Mouse (Mus musculus) kidney, adult 2 months (tissue): ENCODE measurements around the gene Oscar. TPM values are rescaled to one million over a fixed set of nuclear protein-coding genes. Genes with fewer than 3 reads are reported as not detected.

ENCODE experiments used
- DNase-seq: peaks from one replicate; pipeline ENCODE4 v3.0.0; 2021
- H3K27ac ChIP-seq: fragments of 200-500 bp; 2 replicates; pipeline ENCODE4 v1.5.1; 2012; ENCODE audit warnings: low read depth, low read length, control low read depth, inconsistent platforms; ENCODE audit not compliant: insufficient read depth
- H3K27me3 ChIP-seq: fragments of 200-500 bp; replicated peaks from 2 replicates; pipeline ENCODE4 v1.6.1; 2012; ENCODE audit warnings: mild to moderate bottlenecking, moderate library complexity, low read length, inconsistent platforms; ENCODE audit not compliant: control insufficient read depth, insufficient read depth
- H3K36me3 ChIP-seq: fragments of 200-500 bp; 2 replicates; pipeline ENCODE4 v1.6.1; 2012; ENCODE audit warnings: mild to moderate bottlenecking, moderate library complexity, low read length, inconsistent platforms; ENCODE audit not compliant: control insufficient read depth, insufficient read depth
- H3K4me1 ChIP-seq: fragments of 200-500 bp; 2 replicates; pipeline ENCODE4 v1.6.1; 2011; ENCODE audit warnings: low read length; ENCODE audit not compliant: control insufficient read depth, insufficient read depth
- H3K4me3 ChIP-seq: fragments of 200-500 bp; 2 replicates; pipeline ENCODE4 v1.5.1; 2011; ENCODE audit warnings: mild to moderate bottlenecking, low read depth, low read length, control low read depth; ENCODE audit not compliant: insufficient read depth
- CTCF ChIP-seq: fragments of 200-500 bp; conservative IDR thresholded peaks from 2 replicates; pipeline ENCODE4 v1.5.1; 2011; ENCODE audit warnings: low read depth, mild to moderate bottlenecking, control low read depth, low read length, moderate library complexity, mixed read lengths; ENCODE audit not compliant: insufficient read depth, insufficient read length
- POLR2A ChIP-seq: fragments of 200-500 bp; IDR thresholded peaks from one replicate; pipeline ENCODE4 v1.6.1; 2011; ENCODE audit warnings: low read depth, low read length, control low read depth
- WGBS: fragments of 180-500 bp; shearing (Covaris S2); methylation state at CpG from one replicate; pipeline ENCODE4 v1.1.7; 2018; 5-methylcytosine and 5-hydroxymethylcytosine counted together
- polyA plus RNA-seq: library from polyadenylated mRNA; depleted of rRNA; stranded (reverse); fragments of >200 nt; gene quantifications from 2 replicates; pipeline ENCODE4 v1.2.3, GENCODE M21; 2012

Oscar gene
- polyA plus RNA-seq, 1 experiment: 0.19 TPM

DNA sequence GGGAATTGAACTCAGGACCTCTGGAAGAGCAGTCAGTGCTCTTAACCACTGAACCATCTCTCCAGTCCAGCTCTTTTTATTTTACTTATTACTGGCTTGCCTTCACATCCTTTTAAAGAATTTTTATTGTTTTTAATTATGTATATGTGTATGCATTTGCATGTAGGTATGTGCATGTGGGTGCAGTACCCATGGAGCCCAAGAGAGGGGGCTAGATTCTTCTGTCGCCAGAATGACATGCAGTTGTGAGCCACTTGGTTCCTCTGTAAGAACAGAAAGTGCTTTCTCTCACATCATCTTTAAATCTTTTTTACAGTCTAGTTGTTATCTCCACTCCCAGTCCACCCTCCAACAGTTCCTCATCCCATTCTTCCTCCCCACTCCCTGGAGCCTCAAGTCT lies 24.4 kb downstream of the Oscar start:
- H3K4me3 ChIP-seq: no peak overlapping the region
- H3K27me3 ChIP-seq: no peaks in the 10 kb centered on the region
- DNase-seq: no peak
- H3K36me3 ChIP-seq: no peaks in the 10 kb centered on the region
- TF ChIP-seq POLR2A (no peak), CTCF (no peak)
- 68% methylated on average over 1 of the region's 1 CpGs for WGBS
- no peaks in the 10 kb centered on the region for H3K4me1 ChIP-seq
- H3K27ac ChIP-seq: no peak overlapping the region

DNA sequence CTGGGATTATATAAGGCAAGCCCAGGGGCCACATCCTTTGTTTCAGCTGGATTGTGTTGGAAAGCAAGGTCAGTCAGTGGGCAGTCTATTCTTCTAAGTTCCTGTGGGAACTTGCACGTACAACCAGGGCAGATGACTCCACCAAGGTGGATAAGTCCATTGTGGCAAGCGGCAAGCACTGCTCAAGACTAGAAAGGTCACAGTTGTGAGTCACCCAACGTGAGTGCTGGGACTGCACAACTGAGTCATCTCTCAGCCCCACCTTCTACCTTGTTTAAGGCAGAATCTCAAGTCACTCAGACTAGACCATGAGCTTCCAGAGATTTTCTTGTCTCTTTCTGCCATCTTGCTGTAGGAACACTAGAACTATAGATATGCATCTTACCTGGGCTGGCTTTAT lies 25.4 kb downstream of the Oscar start:
- no peaks in the 10 kb centered on the region for H3K4me1 ChIP-seq
- H3K27ac ChIP-seq: no peak overlapping the region
- no peak for TF ChIP-seq POLR2A
- TF ChIP-seq CTCF: no peak
- WGBS: 83% methylated on average over 3 of the region's 3 CpGs
- H3K27me3 ChIP-seq: no peaks in the 10 kb centered on the region
- no peak for DNase-seq
- no peak overlapping the region for H3K4me3 ChIP-seq
- H3K36me3 ChIP-seq: no peaks in the 10 kb centered on the region

DNA sequence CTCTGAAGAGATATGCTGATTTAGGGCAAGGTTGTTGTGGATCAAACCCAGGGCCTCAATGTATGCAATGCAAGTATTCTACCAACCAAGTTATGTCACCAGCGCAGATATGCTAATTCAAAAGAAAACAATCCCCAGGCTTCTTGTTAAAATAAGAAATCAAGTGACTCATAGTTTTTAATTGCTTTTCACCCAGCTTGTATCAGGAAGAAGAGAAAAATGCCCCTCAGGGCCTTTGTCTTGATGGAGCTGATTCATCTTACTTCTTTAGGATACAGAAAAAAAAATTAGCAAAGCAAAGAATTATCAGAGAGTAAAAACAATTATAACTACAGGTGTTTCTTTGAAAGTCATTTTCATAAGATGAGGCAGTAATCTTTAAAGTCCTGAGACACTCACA lies 28.7 kb downstream of the Oscar start:
- Histone ChIP-seq H3K27me3 (no peaks in the 10 kb centered on the region), H3K36me3 (no peaks in the 10 kb centered on the region), H3K4me3 (no peak overlapping the region), H3K4me1 (no peaks in the 10 kb centered on the region), H3K27ac (no peak overlapping the region)
- no peak for DNase-seq
- WGBS: 63% methylated on average over 1 of the region's 1 CpGs
- TF ChIP-seq POLR2A: no peak
- TF ChIP-seq CTCF: no peak

DNA sequence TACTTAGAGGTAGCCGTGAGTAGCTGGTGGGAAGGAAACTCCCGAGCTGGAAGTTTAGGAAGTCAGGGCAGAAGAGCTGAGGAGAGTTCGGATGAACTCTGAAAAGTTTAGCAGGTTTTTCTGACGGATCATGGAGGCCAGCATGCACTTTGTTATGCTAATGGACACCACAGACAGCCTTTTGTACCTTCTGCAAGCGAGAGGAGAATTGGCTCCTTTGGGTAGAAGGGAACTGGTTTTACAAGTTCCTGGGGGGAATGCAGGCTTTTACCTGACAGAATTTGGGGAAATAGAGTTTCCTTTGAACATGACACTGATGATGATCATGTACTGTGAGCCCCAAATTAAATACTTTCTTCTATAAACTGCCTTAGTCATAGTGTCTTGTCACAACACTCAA lies 29.7 kb downstream of the Oscar start:
- WGBS: 14% methylated on average over 5 of the region's 5 CpGs
- H3K27ac ChIP-seq: no peak overlapping the region
- H3K36me3 ChIP-seq: no peaks in the 10 kb centered on the region
- H3K27me3 ChIP-seq: no peaks in the 10 kb centered on the region
- TF ChIP-seq POLR2A: no peak
- TF ChIP-seq CTCF: no peak
- no peak overlapping the region for H3K4me3 ChIP-seq
- H3K4me1 ChIP-seq: no peaks in the 10 kb centered on the region
- no peak for DNase-seq

DNA sequence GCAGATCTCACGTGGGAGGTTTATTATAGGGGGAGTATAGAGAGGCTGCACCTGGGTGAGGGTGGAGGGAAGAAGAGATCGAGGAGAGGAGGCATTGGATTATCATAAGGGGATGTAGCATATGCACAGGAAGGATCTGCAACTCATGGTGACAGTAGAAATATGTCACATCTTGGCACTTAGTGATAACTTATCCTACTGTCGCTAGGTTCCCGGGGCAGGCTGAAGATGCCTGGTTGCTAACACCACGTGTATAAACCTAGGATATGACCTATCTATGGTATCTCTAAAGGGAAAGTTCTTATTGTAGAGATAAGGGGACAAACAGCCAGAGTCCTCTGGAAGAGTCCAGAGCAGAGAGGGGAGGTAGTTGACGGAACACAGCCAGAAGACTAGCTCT lies 30.2 kb downstream of the Oscar start:
- 19% methylated on average over 6 of the region's 6 CpGs for WGBS
- DNase-seq: no peak
- no peaks in the 10 kb centered on the region for H3K4me1 ChIP-seq
- no peak for TF ChIP-seq POLR2A
- no peak for TF ChIP-seq CTCF
- H3K27me3 ChIP-seq: no peaks in the 10 kb centered on the region
- no peaks in the 10 kb centered on the region for H3K36me3 ChIP-seq
- H3K4me3 ChIP-seq: no peak overlapping the region
- no peak overlapping the region for H3K27ac ChIP-seq

DNA sequence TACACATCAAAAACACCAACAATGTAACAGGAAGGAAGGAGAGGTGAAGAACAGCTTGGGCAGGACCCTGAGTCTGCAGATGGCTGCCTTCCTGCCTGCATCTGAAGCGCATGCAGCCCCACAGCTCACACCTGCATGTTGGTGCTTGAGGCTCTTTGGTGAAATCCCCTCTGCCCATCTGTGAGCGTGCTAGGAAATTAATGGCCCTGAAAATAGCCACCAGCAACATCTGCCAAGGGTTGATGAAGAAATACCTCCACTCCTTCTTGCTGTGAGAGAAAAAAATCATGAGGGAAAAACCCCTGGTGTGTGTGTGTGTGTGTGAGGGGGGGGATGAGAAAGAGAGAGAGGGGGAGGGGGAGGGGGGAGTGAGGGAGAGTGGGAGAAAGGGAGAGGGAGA lies 35.9 kb downstream of the Oscar start:
- Histone ChIP-seq H3K36me3 (no peaks in the 10 kb centered on the region), H3K4me3 (no peak overlapping the region), H3K4me1 (no peaks in the 10 kb centered on the region), H3K27me3 (no peaks in the 10 kb centered on the region), H3K27ac (no peak overlapping the region)
- no peak for TF ChIP-seq POLR2A
- TF ChIP-seq CTCF: no peak
- DNase-seq: no peak
- WGBS: 29% methylated on average over 2 of the region's 2 CpGs

DNA sequence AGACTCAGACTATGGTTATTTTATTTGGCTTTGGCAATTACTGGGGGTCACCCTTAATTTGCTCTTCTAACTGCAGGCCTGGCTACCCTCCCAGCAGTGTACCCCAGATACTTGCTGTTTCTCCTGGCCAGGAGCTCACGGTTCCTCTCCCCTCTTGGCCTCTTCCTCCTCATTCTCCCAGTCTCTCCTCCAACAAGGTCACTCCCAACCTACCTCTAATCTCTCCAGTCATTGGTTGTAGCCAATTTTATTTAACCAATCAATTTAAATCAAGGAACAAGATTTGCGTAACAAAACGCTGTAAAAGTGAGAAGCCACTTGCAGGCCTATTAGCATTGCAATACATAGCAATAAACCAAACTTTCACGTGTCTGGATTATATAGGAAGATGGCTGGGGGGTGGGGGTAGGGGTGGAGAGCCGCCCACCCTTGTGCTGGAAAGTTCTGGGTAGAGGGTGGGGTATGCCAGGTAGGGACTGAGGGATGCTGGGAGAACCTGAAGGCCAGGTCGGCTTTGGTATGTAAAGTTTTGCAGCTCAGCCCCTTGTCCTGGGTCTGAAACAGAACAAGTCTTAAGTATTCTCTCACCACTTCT lies 36.9 kb downstream of the Oscar start:
- Histone ChIP-seq H3K27ac (no peak overlapping the region; the same call in 1 of the 2 replicates), H3K27me3 (no peaks in the 10 kb centered on the region), H3K4me3 (no peak overlapping the region), H3K36me3 (no peaks in the 10 kb centered on the region), H3K4me1 (no peaks in the 10 kb centered on the region)
- WGBS: 53% methylated on average over 6 of the region's 6 CpGs
- DNase-seq: no peak
- TF ChIP-seq CTCF (no peak), POLR2A (no peak)
